Mouse (Mus musculus): ENCODE data around the gene 1700008O03Rik. TPM values are rescaled to one million over a fixed set of nuclear protein-coding genes. Genes with fewer than 3 reads are reported as not detected.

1700008O03Rik gene
- polyA plus RNA-seq (2015; fragmentation: Nextera tagmentation; extraction: Ambion mirVana) = 0.80 and 1.2 TPM in 2 replicates

DNA sequence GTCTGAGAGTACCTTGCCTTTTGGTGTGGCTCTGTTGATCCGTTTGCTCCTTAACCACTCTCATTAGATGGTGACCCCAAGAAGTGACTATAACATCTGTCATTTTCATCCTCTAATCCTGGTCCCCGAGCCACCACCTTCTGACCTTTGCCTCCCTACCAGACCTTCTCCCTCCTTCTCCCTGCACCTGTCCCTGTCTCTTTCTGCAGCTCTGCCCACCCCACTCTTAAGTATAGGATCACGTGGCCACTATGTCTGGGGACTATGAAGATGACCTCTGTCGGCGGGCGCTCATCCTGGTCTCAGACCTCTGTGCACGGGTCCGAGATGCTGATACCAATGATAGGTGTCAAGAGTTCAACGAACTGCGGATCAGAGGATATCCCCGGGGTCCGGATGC is at the start of gene 1700008O03Rik:
Gene 1700008O03Rik (minus strand): TSS at position 101 of the 400 bp plus-strand sequence.
- no peak for ATAC-seq (ENCODE audit: insufficient read depth, low FRiP score, low read depth)
- Histone ChIP-seq H3K27ac (no peak within 1 kb of the TSS), H3K4me3 (replicated peaks) (peak within 1 kb of the TSS; percentile 51), H3K36me3 (no peaks in the 10 kb centered on the region), H3K9me3 (no peaks in the 10 kb centered on the region), H3K9ac (peak within 1 kb of the TSS; percentile 39; the same call in 1 of the 2 replicates), H3K4me1 (peaks cover 7% of the 10 kb centered on the region), H3K4me2 (peak within 1 kb of the TSS; percentile 91), H3K27me3 (replicated peaks) (0 out of 2 replicates have a peak, but pooled peaks cover 9% of the 10 kb centered on the region)
- WGBS = 72% methylated on average over 12 of the region's 12 CpGs

- Histone ChIP-seq H3K4me3 (replicated peaks) (no peak overlapping the region), H3K9me3 (no peaks in the 10 kb centered on the region), H3K4me1 (peaks cover 5% of the 10 kb centered on the region; the same call in 1 of the 2 replicates), H3K27me3 (replicated peaks) (peaks cover 47% of the 10 kb centered on the region), H3K27ac (no peak overlapping the region), H3K9ac (no peak overlapping the region), H3K36me3 (no peaks in the 10 kb centered on the region), H3K4me2 (no peak overlapping the region)
- no peak for ATAC-seq (ENCODE audit: insufficient read depth, low FRiP score, low read depth)
- WGBS = 57% methylated on average over 9 of the region's 9 CpGs
Measured at GRCm38 (mm10) chr7:44434089-44434488, 48.5 kb upstream of the 1700008O03Rik start.

DNA sequence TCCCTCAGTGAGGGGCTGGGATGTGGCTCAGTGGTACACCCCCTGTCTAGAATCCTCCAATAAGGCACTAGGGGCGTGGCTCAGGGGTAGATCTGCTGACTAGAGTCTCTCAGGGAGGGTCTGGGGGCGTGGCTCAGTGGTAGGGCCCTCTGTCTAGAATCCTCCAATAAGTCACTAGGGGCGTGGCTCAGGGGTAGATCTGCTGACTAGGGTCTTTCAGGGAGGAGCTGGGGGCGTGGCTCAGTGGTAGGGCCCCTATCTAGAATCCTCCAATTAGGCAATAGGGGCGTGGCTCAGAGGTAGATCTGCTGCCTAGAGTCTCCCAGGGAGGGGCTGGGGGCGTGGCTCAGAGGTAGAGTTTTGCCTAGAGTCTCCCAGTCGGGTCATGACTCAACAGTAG is 47.8 kb upstream of the 1700008O03Rik start:
- peak; percentile 50 for ATAC-seq (ENCODE audit: insufficient read depth, low FRiP score, low read depth)
- Histone ChIP-seq H3K4me3 (replicated peaks) (no peak overlapping the region), H3K4me1 (peaks cover 8% of the 10 kb centered on the region; the same call in 1 of the 2 replicates), H3K9me3 (no peaks in the 10 kb centered on the region), H3K36me3 (no peaks in the 10 kb centered on the region), H3K27me3 (replicated peaks) (peaks cover 49% of the 10 kb centered on the region), H3K9ac (no peak overlapping the region), H3K4me2 (no peak overlapping the region), H3K27ac (no peak overlapping the region)
- WGBS = 3% methylated on average over 7 of the region's 7 CpGs

DNA sequence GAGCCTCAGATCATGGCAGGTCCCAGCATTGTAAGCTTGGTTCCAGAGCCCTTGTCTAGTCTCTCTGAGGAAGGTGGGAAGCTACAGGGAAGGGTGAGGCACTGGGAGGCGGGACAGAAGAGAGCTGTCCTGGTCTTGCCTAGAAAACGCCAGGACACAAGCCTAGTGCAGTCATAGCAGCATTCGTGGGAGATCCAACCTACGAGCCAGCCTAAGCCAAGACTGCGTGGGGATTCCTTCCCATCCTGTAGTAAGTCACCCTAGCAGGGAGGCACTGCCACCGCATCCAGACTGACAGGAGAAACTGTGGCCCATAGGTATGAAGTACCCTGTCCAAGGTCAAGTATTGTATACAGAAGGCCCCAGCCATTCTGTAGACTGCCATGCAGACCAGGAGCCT is 46.9 kb upstream of the 1700008O03Rik start:
- Histone ChIP-seq H3K4me1 (peaks cover 8% of the 10 kb centered on the region; the same call in 1 of the 2 replicates), H3K4me3 (replicated peaks) (no peak overlapping the region), H3K27me3 (replicated peaks) (peaks cover 51% of the 10 kb centered on the region), H3K36me3 (no peaks in the 10 kb centered on the region), H3K27ac (no peak overlapping the region), H3K9ac (no peak overlapping the region), H3K9me3 (no peaks in the 10 kb centered on the region), H3K4me2 (no peak overlapping the region)
- no peak for ATAC-seq (ENCODE audit: insufficient read depth, low FRiP score, low read depth)
- 69% methylated on average over 6 of the region's 6 CpGs for WGBS

- H3K27ac ChIP-seq = no peak overlapping the region
- no peak for ATAC-seq (ENCODE audit: insufficient read depth, low FRiP score, low read depth)
- H3K27me3 ChIP-seq (replicated peaks) = peaks cover 57% of the 10 kb centered on the region
- peak overlapping the region; percentile 79 for H3K4me2 ChIP-seq
- H3K36me3 ChIP-seq = no peaks in the 10 kb centered on the region
- no peaks in the 10 kb centered on the region for H3K9me3 ChIP-seq
- WGBS = 5% methylated on average over 31 of the region's 32 CpGs
- peak overlapping the region; percentile 49 for H3K4me3 ChIP-seq (replicated peaks)
- H3K4me1 ChIP-seq = peaks cover 8% of the 10 kb centered on the region; the same call in 1 of the 2 replicates
- H3K9ac ChIP-seq = no peak overlapping the region
Measured at GRCm38 (mm10) chr7:44429534-44430488, 44.2 kb upstream of the 1700008O03Rik start.

DNA sequence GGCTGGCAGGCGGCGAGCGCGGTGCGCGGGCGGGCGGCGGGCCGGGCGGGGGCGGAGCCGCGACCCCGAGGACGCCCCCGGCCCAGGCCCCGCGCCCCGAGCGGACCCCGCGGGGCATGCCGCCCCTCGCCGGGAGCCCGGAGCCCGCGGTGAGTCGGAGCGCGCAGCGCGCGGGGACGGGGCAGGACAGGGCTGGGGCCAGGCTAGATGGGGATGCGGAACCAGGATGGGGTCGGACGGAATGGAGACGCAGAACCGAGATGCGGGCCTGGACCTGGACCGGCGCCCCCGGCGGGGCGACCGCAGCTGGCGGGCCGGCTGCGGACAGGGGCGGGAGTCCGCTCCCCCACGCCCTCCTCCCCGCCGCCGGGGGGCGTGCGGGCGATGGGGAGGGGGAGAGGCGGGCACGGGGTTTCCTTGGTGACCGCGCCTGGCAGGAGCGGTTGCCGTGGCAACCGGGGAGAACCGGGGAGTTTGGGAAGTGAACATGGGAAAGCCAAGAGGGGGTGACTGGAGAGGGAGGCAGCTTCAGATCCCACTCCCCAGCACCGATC is 43.4 kb upstream of the 1700008O03Rik start, which contains the start of gene Lrrc4b:
Gene Lrrc4b (plus strand): TSS at position 51 of the 554 bp plus-strand sequence.
- no peaks in the 10 kb centered on the region for H3K9me3 ChIP-seq
- no peaks in the 10 kb centered on the region for H3K36me3 ChIP-seq
- H3K27me3 ChIP-seq (replicated peaks) = peaks cover 57% of the 10 kb centered on the region
- under 1% methylated on average over 51 of the region's 69 CpGs for WGBS
- no peak within 1 kb of the TSS; the same call in 1 of the 2 replicates for H3K9ac ChIP-seq
- H3K27ac ChIP-seq = no peak within 1 kb of the TSS
- peak within 1 kb of the TSS; percentile 49 for H3K4me3 ChIP-seq (replicated peaks)
- H3K4me1 ChIP-seq = peaks cover 8% of the 10 kb centered on the region; the same call in 1 of the 2 replicates
- ATAC-seq (ENCODE audit: insufficient read depth, low FRiP score, low read depth) = no peak
- peak within 1 kb of the TSS; percentile 79 for H3K4me2 ChIP-seq

DNA sequence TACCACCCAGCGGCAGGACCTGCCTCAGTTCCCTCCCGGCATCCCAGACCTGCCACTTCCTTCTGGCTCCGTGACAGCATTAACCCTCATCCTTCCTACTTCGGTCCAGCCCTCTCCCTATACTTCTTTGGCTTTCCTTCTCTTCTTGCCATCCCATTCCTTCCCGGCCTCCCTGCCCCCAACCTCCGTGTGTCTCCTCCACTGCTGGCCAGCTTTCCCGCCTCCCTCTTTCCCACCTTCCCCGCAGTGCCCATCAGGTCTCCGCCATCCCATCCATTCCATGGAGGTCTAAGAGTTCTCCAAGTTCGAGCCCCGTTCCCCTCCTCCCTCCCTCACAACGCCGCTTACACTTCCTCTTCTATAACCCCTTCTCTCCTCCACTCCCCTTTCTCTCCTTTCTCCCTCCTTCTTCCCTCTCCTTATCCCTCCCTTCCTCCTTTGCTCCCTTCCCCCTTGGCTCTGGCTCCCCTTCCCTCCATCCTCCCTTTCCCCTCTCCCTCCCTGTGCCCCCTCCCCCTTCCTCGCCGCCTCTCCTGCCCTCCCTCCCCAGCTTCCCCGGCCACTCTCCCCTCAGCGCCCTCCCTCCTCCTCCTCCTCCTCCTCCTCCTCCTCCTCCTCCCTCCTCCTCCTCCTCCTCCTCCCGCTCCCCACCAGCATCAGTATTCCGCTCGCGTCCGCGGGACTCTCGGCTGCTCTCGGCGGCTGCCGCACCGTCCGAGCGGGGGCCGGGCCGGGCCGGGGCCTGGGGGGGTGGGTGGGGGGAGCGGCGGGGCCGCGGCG is 42.7 kb upstream of the 1700008O03Rik start:
- Histone ChIP-seq H3K4me2 (peak overlapping the region; percentile 79), H3K36me3 (no peaks in the 10 kb centered on the region), H3K27ac (no peak overlapping the region), H3K4me3 (replicated peaks) (peak overlapping the region; percentile 49), H3K9me3 (no peaks in the 10 kb centered on the region), H3K27me3 (replicated peaks) (peaks cover 55% of the 10 kb centered on the region), H3K9ac (no peak overlapping the region), H3K4me1 (peaks cover 8% of the 10 kb centered on the region; the same call in 1 of the 2 replicates)
- WGBS = 2% methylated on average over 17 of the region's 38 CpGs
- no peak for ATAC-seq (ENCODE audit: insufficient read depth, low FRiP score, low read depth)

GRCm38 (mm10) chr7:44427666-44428065 is 42.0 kb upstream of the 1700008O03Rik start:
- peak overlapping the region; percentile 45 for H3K4me2 ChIP-seq
- H3K4me3 ChIP-seq (replicated peaks) = peak overlapping the region; percentile 49
- H3K27me3 ChIP-seq (replicated peaks) = peaks cover 51% of the 10 kb centered on the region

GRCm38 (mm10) chr7:44413307-44413706 is 27.7 kb upstream of the 1700008O03Rik start:
- Histone ChIP-seq H3K27ac (no peak overlapping the region), H3K4me3 (replicated peaks) (no peak overlapping the region), H3K27me3 (replicated peaks) (no peaks in the 10 kb centered on the region), H3K9ac (no peak overlapping the region), H3K4me2 (no peak overlapping the region), H3K4me1 (no peaks in the 10 kb centered on the region), H3K36me3 (no peaks in the 10 kb centered on the region), H3K9me3 (no peaks in the 10 kb centered on the region)
- no peak for ATAC-seq (ENCODE audit: insufficient read depth, low FRiP score, low read depth)
- 72% methylated on average over 6 of the region's 6 CpGs for WGBS

More at GRCm38 (mm10) chr7:44427666-44428065, 42.0 kb upstream of the 1700008O03Rik start:
- no peaks in the 10 kb centered on the region for H3K36me3 ChIP-seq
- peaks cover 8% of the 10 kb centered on the region; the same call in 1 of the 2 replicates for H3K4me1 ChIP-seq
- H3K27ac ChIP-seq = no peak overlapping the region
- no peaks in the 10 kb centered on the region for H3K9me3 ChIP-seq
- no peak overlapping the region for H3K9ac ChIP-seq
- 9% methylated on average over 8 of the region's 8 CpGs for WGBS
- no peak for ATAC-seq (ENCODE audit: insufficient read depth, low FRiP score, low read depth)

DNA sequence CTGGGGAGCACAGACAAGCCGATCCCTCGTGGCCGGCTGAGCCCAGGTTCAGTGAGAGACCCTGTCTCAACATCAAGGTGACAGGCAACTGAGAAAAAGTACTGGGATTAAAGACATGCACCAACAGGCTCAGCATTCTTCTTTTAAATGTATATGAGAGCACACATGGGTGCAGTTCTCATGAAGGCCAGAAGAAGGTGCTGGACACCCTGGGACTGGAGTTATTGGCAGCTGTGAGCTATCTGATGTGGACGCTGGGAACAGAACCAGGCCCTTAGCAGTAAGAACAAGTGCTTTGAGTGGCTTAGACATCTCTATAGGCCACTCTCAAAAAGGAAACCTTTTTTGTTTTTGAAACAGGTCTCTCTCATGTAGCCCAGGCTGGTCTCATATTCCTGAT is 25.5 kb upstream of the 1700008O03Rik start:
- no peaks in the 10 kb centered on the region; the same call in 1 of the 2 replicates for H3K4me1 ChIP-seq
- no peak for ATAC-seq (ENCODE audit: insufficient read depth, low FRiP score, low read depth)
- no peak overlapping the region for H3K4me3 ChIP-seq (replicated peaks)
- H3K9ac ChIP-seq = no peak overlapping the region
- no peaks in the 10 kb centered on the region for H3K27me3 ChIP-seq (replicated peaks)
- H3K36me3 ChIP-seq = no peaks in the 10 kb centered on the region
- H3K4me2 ChIP-seq = no peak overlapping the region
- no peaks in the 10 kb centered on the region for H3K9me3 ChIP-seq
- 79% methylated on average over 4 of the region's 4 CpGs for WGBS
- no peak overlapping the region for H3K27ac ChIP-seq

- no peaks in the 10 kb centered on the region; the same call in 1 of the 2 replicates for H3K4me1 ChIP-seq
- H3K27ac ChIP-seq = no peak overlapping the region
- H3K4me2 ChIP-seq = peak overlapping the region; percentile 63; the same call in 1 of the 2 replicates
- H3K27me3 ChIP-seq (replicated peaks) = no peaks in the 10 kb centered on the region
- no peak; the same call in 1 of the 2 replicates for ATAC-seq (ENCODE audit: insufficient read depth, low FRiP score, low read depth)
- H3K36me3 ChIP-seq = no peaks in the 10 kb centered on the region
- H3K4me3 ChIP-seq (replicated peaks) = peak overlapping the region; percentile 39; the same call in 1 of the 2 replicates
- WGBS = under 1% methylated on average over 5 of the region's 5 CpGs
- no peak overlapping the region for H3K9ac ChIP-seq
- H3K9me3 ChIP-seq = no peaks in the 10 kb centered on the region
Measured at GRCm38 (mm10) chr7:44406015-44406355, 20.4 kb upstream of the 1700008O03Rik start.
